Mouse (Mus musculus): ENCODE data around the gene Bach2. TPM values are rescaled to one million over a fixed set of nuclear protein-coding genes. Genes with fewer than 3 reads are reported as not detected.
A peak's percentile ranks its signal among the peaks of the same experiment; 100 is the strongest.

Gene Bach2
- polyA plus RNA-seq, 1 experiment from 2014 or later, result 1.8 TPM

GRCm38 (mm10) chr4:32564416-32564815 lies 325.8 kb downstream of the Bach2 start:
- Histone ChIP-seq H3K36me3 (0 out of 2 replicates have a peak, but pooled peaks cover 5% of the 10 kb centered on the region), H3K4me2 (no peak overlapping the region), H3K27me3 (replicated peaks) (no peaks in the 10 kb centered on the region), H3K27ac (no peak overlapping the region), H3K4me3 (no peak overlapping the region), H3K4me1 (peaks cover 21% of the 10 kb centered on the region), H3K9ac (no peak overlapping the region), H3K9me3 (replicated peaks) (no peaks in the 10 kb centered on the region)
- no peak for ATAC-seq
- WGBS (ENCODE audit: insufficient replicate concordance), result 72% methylated on average over 7 of the region's 7 CpGs

- Histone ChIP-seq H3K36me3 (0 out of 2 replicates have a peak, but pooled peaks cover 5% of the 10 kb centered on the region), H3K4me1 (peaks cover 24% of the 10 kb centered on the region), H3K9me3 (replicated peaks) (no peaks in the 10 kb centered on the region), H3K27ac (no peak overlapping the region), H3K9ac (no peak overlapping the region), H3K4me2 (no peak overlapping the region), H3K27me3 (replicated peaks) (no peaks in the 10 kb centered on the region), H3K4me3 (no peak overlapping the region)
- ATAC-seq, result no peak
- 37% methylated on average over 8 of the region's 8 CpGs for WGBS (ENCODE audit: insufficient replicate concordance)
Measured at GRCm38 (mm10) chr4:32564918-32565317, 326.3 kb downstream of the Bach2 start.

- 0 out of 2 replicates have a peak, but pooled peaks cover 7% of the 10 kb centered on the region for H3K4me1 ChIP-seq
- peak overlapping the region; percentile 69; the same call in 1 of the 2 replicates for H3K27ac ChIP-seq
- H3K9me3 ChIP-seq (replicated peaks), result no peaks in the 10 kb centered on the region
- no peak overlapping the region for H3K9ac ChIP-seq
- H3K4me3 ChIP-seq, result no peak overlapping the region
- no peak overlapping the region for H3K4me2 ChIP-seq
- no peaks in the 10 kb centered on the region for H3K27me3 ChIP-seq (replicated peaks)
- ATAC-seq, result no peak
- H3K36me3 ChIP-seq, result no peaks in the 10 kb centered on the region
- 54% methylated on average over 4 of the region's 4 CpGs for WGBS (ENCODE audit: insufficient replicate concordance)
Measured at GRCm38 (mm10) chr4:32569054-32569453, 330.4 kb downstream of the Bach2 start.

GRCm38 (mm10) chr4:32569995-32570938 lies 331.7 kb downstream of the Bach2 start:
- H3K27ac ChIP-seq, result peak overlapping the region; percentile 69
- ATAC-seq, result peak; percentile 33
- no peaks in the 10 kb centered on the region for H3K36me3 ChIP-seq
- H3K27me3 ChIP-seq (replicated peaks), result no peaks in the 10 kb centered on the region
- no peaks in the 10 kb centered on the region for H3K9me3 ChIP-seq (replicated peaks)
- H3K4me2 ChIP-seq, result no peak overlapping the region
- H3K4me1 ChIP-seq, result 0 out of 2 replicates have a peak, but pooled peaks cover 7% of the 10 kb centered on the region
- no peak overlapping the region for H3K9ac ChIP-seq
- H3K4me3 ChIP-seq, result no peak overlapping the region
- WGBS (ENCODE audit: insufficient replicate concordance), result 60% methylated on average over 17 of the region's 17 CpGs

- H3K9me3 ChIP-seq (replicated peaks), result no peaks in the 10 kb centered on the region
- H3K27ac ChIP-seq, result peak overlapping the region; percentile 69
- H3K9ac ChIP-seq, result no peak overlapping the region
- 0 out of 2 replicates have a peak, but pooled peaks cover 7% of the 10 kb centered on the region for H3K4me1 ChIP-seq
- no peaks in the 10 kb centered on the region for H3K36me3 ChIP-seq
- H3K4me2 ChIP-seq, result peak overlapping the region; percentile 2; the same call in 1 of the 2 replicates
- no peaks in the 10 kb centered on the region for H3K27me3 ChIP-seq (replicated peaks)
- 70% methylated on average over 8 of the region's 8 CpGs for WGBS (ENCODE audit: insufficient replicate concordance)
- H3K4me3 ChIP-seq, result no peak overlapping the region
- peak; percentile 40 for ATAC-seq
Measured at GRCm38 (mm10) chr4:32570939-32571317, 332.3 kb downstream of the Bach2 start.

- 0 out of 2 replicates have a peak, but pooled peaks have one; percentile 30 for ATAC-seq
- Histone ChIP-seq H3K27me3 (replicated peaks) (no peaks in the 10 kb centered on the region), H3K9me3 (replicated peaks) (no peaks in the 10 kb centered on the region), H3K9ac (no peak overlapping the region), H3K4me3 (no peak overlapping the region), H3K36me3 (no peaks in the 10 kb centered on the region), H3K27ac (peak overlapping the region; percentile 69), H3K4me2 (peak overlapping the region; percentile 2; the same call in 1 of the 2 replicates), H3K4me1 (0 out of 2 replicates have a peak, but pooled peaks cover 7% of the 10 kb centered on the region)
- WGBS (ENCODE audit: insufficient replicate concordance), result 45% methylated on average over 3 of the region's 3 CpGs
Measured at GRCm38 (mm10) chr4:32571441-32571840, 332.8 kb downstream of the Bach2 start.

- Histone ChIP-seq H3K27me3 (replicated peaks) (no peaks in the 10 kb centered on the region), H3K27ac (no peak overlapping the region), H3K4me2 (no peak overlapping the region), H3K36me3 (no peaks in the 10 kb centered on the region), H3K9ac (no peak overlapping the region), H3K4me1 (0 out of 2 replicates have a peak, but pooled peaks cover 7% of the 10 kb centered on the region), H3K9me3 (replicated peaks) (no peaks in the 10 kb centered on the region), H3K4me3 (no peak overlapping the region)
- no peak for ATAC-seq
- 47% methylated on average over 1 of the region's 1 CpGs for WGBS (ENCODE audit: insufficient replicate concordance)
Measured at GRCm38 (mm10) chr4:32572118-32572517, 333.5 kb downstream of the Bach2 start.

- H3K9me3 ChIP-seq (replicated peaks), result no peaks in the 10 kb centered on the region
- no peaks in the 10 kb centered on the region for H3K36me3 ChIP-seq
- no peak overlapping the region for H3K4me2 ChIP-seq
- no peaks in the 10 kb centered on the region for H3K27me3 ChIP-seq (replicated peaks)
- WGBS (ENCODE audit: insufficient replicate concordance), result 64% methylated on average over 5 of the region's 5 CpGs
- H3K27ac ChIP-seq, result no peak overlapping the region
- ATAC-seq, result no peak
- H3K4me3 ChIP-seq, result no peak overlapping the region
- no peak overlapping the region for H3K9ac ChIP-seq
- H3K4me1 ChIP-seq, result 0 out of 2 replicates have a peak, but pooled peaks cover 7% of the 10 kb centered on the region
Measured at GRCm38 (mm10) chr4:32573586-32573985, 335.0 kb downstream of the Bach2 start.

- 77% methylated on average over 1 of the region's 1 CpGs for WGBS (ENCODE audit: insufficient replicate concordance)
- Histone ChIP-seq H3K4me2 (no peak overlapping the region), H3K4me1 (0 out of 2 replicates have a peak, but pooled peaks cover 1% of the 10 kb centered on the region), H3K4me3 (no peak overlapping the region), H3K27ac (no peak overlapping the region), H3K36me3 (no peaks in the 10 kb centered on the region), H3K9ac (no peak overlapping the region), H3K9me3 (replicated peaks) (no peaks in the 10 kb centered on the region), H3K27me3 (replicated peaks) (no peaks in the 10 kb centered on the region)
- no peak for ATAC-seq
Measured at GRCm38 (mm10) chr4:32574604-32575003, 336.0 kb downstream of the Bach2 start.

- H3K36me3 ChIP-seq, result no peaks in the 10 kb centered on the region; the same call in 1 of the 2 replicates
- no peak overlapping the region for H3K27ac ChIP-seq
- no peak overlapping the region for H3K9ac ChIP-seq
- no peaks in the 10 kb centered on the region for H3K27me3 ChIP-seq (replicated peaks)
- 38% methylated on average over 9 of the region's 9 CpGs for WGBS (ENCODE audit: insufficient replicate concordance)
- H3K9me3 ChIP-seq (replicated peaks), result no peaks in the 10 kb centered on the region
- H3K4me1 ChIP-seq, result no peaks in the 10 kb centered on the region
- H3K4me2 ChIP-seq, result no peak overlapping the region
- H3K4me3 ChIP-seq, result no peak overlapping the region
- no peak for ATAC-seq
Measured at GRCm38 (mm10) chr4:32575165-32575564, 336.6 kb downstream of the Bach2 start.

GRCm38 (mm10) chr4:32579850-32580249 lies 341.2 kb downstream of the Bach2 start:
- H3K9ac ChIP-seq, result no peak overlapping the region
- H3K9me3 ChIP-seq (replicated peaks), result no peaks in the 10 kb centered on the region
- H3K4me3 ChIP-seq, result no peak overlapping the region
- no peak for ATAC-seq
- 65% methylated on average over 8 of the region's 8 CpGs for WGBS (ENCODE audit: insufficient replicate concordance)
- no peaks in the 10 kb centered on the region; the same call in 1 of the 2 replicates for H3K36me3 ChIP-seq
- no peak overlapping the region for H3K4me2 ChIP-seq
- H3K4me1 ChIP-seq, result no peaks in the 10 kb centered on the region
- H3K27me3 ChIP-seq (replicated peaks), result no peaks in the 10 kb centered on the region
- H3K27ac ChIP-seq, result no peak overlapping the region

GRCm38 (mm10) chr4:32584181-32584580 lies 345.6 kb downstream of the Bach2 start:
- peaks cover 3% of the 10 kb centered on the region; the same call in 1 of the 2 replicates for H3K4me1 ChIP-seq
- H3K27me3 ChIP-seq (replicated peaks), result no peaks in the 10 kb centered on the region
- H3K4me3 ChIP-seq, result no peak overlapping the region
- ATAC-seq, result no peak
- no peak overlapping the region for H3K27ac ChIP-seq
- no peak overlapping the region for H3K9ac ChIP-seq
- no peak overlapping the region for H3K4me2 ChIP-seq
- H3K9me3 ChIP-seq (replicated peaks), result no peaks in the 10 kb centered on the region
- 58% methylated on average over 6 of the region's 6 CpGs for WGBS (ENCODE audit: insufficient replicate concordance)
- H3K36me3 ChIP-seq, result no peaks in the 10 kb centered on the region; the same call in 1 of the 2 replicates
